Mouse (Mus musculus): Measurements from ENCODE around the gene Cyp17a1.

DNA sequence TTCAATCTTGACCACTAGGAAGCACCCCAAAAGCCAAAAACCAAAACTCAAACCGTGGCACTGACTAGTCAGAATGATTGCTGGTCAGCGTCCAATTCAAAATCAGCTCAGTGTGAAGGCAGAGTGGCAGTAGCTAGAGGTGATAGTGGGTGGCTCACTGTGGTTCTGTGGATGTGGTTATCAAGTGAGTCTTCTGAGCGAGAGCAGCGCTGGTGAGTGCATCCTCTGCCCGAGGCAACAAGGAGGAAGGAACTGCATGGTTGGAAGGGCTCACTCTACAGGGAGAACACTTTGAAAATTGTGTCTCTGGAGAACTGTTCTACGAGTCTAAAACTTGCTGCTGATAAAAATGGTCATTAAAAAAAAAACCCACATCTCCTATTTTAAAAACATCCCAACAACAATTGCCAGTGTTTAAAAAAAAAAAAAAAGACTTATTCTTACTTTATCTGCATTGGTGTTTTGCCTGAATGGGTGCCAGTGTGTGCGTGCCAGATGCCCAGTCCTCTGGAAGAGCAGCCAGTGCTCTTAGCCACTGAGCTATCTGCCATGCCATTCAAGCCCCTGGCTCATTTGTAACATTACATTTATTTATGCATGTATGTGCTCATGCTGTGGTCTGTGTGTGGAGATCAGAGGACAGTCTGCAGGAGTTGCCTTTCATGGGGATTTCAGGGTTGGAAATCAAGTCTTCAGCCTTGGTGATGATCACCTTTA, 33.0 kb upstream of the Cyp17a1 start:
- no peak for TF ChIP-seq CTCF (IDR thresholded peaks at IDR 0.05; ENCODE audit: borderline replicate concordance, extremely low read depth, insufficient read depth, insufficient read length)
- no peak for TF ChIP-seq POLR2A (IDR thresholded peaks at IDR 0.05; ENCODE audit: borderline replicate concordance, extremely low read depth, insufficient read depth, insufficient read length, poor library complexity, severe bottlenecking)
